Mouse (Mus musculus): ENCODE measurements around the gene Cnr2.

DNA sequence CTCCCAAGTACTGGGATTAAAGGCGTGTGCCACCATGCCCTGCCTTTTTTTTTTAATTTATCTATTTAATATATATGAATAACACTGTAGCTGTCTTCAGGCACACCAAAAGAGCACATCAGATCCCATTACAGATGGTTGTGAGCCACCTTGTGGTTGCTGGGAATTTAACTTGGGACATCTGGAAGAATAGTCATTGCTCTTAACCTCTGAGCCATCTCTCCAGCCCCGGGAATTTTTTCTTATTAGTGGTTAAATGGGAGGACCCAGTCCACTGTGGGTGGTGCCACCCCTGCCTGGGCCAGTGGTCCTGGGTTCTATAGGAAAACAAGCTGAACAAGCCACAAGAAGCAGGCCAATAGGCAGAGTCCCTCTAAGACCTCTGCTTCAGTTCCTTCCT, 17.5 kb upstream of the Cnr2 start:
- no peak for TF ChIP-seq POLR2A (IDR thresholded peaks at IDR 0.05; ENCODE audit: insufficient read depth, low read depth, low read length)
- no peak for TF ChIP-seq CTCF (IDR thresholded peaks at IDR 0.05; ENCODE audit: insufficient read depth, low read depth, low read length)

All from olfactory bulb, adult 2 months (tissue).